Mouse (Mus musculus): ENCODE measurements around the gene Zdhhc9. TPM values are rescaled to one million over a fixed set of nuclear protein-coding genes. Genes with fewer than 3 reads are reported as not detected.

Gene Zdhhc9
- polyA plus RNA-seq, 1 experiment from 2014 or later, result 5.9 TPM

- Histone ChIP-seq H3K9me3 (no peaks in the 10 kb centered on the region), H3K27ac (replicated peaks) (no peak overlapping the region), H3K4me2 (replicated peaks) (no peak overlapping the region), H3K4me1 (no peaks in the 10 kb centered on the region), H3K9ac (replicated peaks) (no peak overlapping the region), H3K4me3 (no peak overlapping the region), H3K36me3 (no peaks in the 10 kb centered on the region), H3K27me3 (no peaks in the 10 kb centered on the region)
- WGBS, result 89% methylated on average over 11 of the region's 11 CpGs
- ATAC-seq (ENCODE audit: low FRiP score, low read depth), result no peak
Observed at GRCm38 (mm10) chrX:48158229-48158919, 50.3 kb downstream of the Zdhhc9 start.

- Histone ChIP-seq H3K4me1 (no peaks in the 10 kb centered on the region), H3K36me3 (no peaks in the 10 kb centered on the region), H3K9ac (replicated peaks) (no peak overlapping the region), H3K27ac (replicated peaks) (no peak overlapping the region), H3K4me3 (no peak overlapping the region), H3K4me2 (replicated peaks) (no peak overlapping the region), H3K9me3 (no peaks in the 10 kb centered on the region), H3K27me3 (no peaks in the 10 kb centered on the region)
- WGBS, result 87% methylated on average over 8 of the region's 8 CpGs
- ATAC-seq (ENCODE audit: low FRiP score, low read depth), result no peak
Observed at GRCm38 (mm10) chrX:48157396-48157795, 51.3 kb downstream of the Zdhhc9 start.

GRCm38 (mm10) chrX:48155489-48155888 is 53.2 kb downstream of the Zdhhc9 start:
- WGBS, result 86% methylated on average over 6 of the region's 6 CpGs
- no peaks in the 10 kb centered on the region for H3K27me3 ChIP-seq

GRCm38 (mm10) chrX:48153949-48154348 is 54.7 kb downstream of the Zdhhc9 start:
- H3K9me3 ChIP-seq, result no peaks in the 10 kb centered on the region
- no peaks in the 10 kb centered on the region for H3K27me3 ChIP-seq
- no peaks in the 10 kb centered on the region for H3K4me1 ChIP-seq
- H3K27ac ChIP-seq (replicated peaks), result no peak overlapping the region
- no peak overlapping the region for H3K4me2 ChIP-seq (replicated peaks)
- H3K36me3 ChIP-seq, result no peaks in the 10 kb centered on the region
- 60% methylated on average over 2 of the region's 2 CpGs for WGBS
- no peak for ATAC-seq (ENCODE audit: low FRiP score, low read depth)
- no peak overlapping the region for H3K9ac ChIP-seq (replicated peaks)
- no peak overlapping the region for H3K4me3 ChIP-seq

More at GRCm38 (mm10) chrX:48155489-48155888, 53.2 kb downstream of the Zdhhc9 start:
- no peak overlapping the region for H3K4me3 ChIP-seq
- H3K4me2 ChIP-seq (replicated peaks), result no peak overlapping the region
- H3K9ac ChIP-seq (replicated peaks), result no peak overlapping the region
- ATAC-seq (ENCODE audit: low FRiP score, low read depth), result no peak
- H3K36me3 ChIP-seq, result no peaks in the 10 kb centered on the region
- no peak overlapping the region for H3K27ac ChIP-seq (replicated peaks)
- no peaks in the 10 kb centered on the region for H3K9me3 ChIP-seq
- H3K4me1 ChIP-seq, result no peaks in the 10 kb centered on the region

GRCm38 (mm10) chrX:48153414-48153813 is 55.3 kb downstream of the Zdhhc9 start:
- no peaks in the 10 kb centered on the region for H3K27me3 ChIP-seq
- H3K27ac ChIP-seq (replicated peaks), result no peak overlapping the region
- H3K4me3 ChIP-seq, result no peak overlapping the region
- no peak overlapping the region for H3K4me2 ChIP-seq (replicated peaks)
- H3K9me3 ChIP-seq, result no peaks in the 10 kb centered on the region
- no peaks in the 10 kb centered on the region for H3K36me3 ChIP-seq
- no peaks in the 10 kb centered on the region for H3K4me1 ChIP-seq
- ATAC-seq (ENCODE audit: low FRiP score, low read depth), result no peak
- no peak overlapping the region for H3K9ac ChIP-seq (replicated peaks)
- WGBS, result 76% methylated on average over 2 of the region's 2 CpGs

GRCm38 (mm10) chrX:48152106-48152505 is 56.6 kb downstream of the Zdhhc9 start:
- Histone ChIP-seq H3K27me3 (no peaks in the 10 kb centered on the region), H3K4me1 (no peaks in the 10 kb centered on the region), H3K36me3 (no peaks in the 10 kb centered on the region), H3K4me2 (replicated peaks) (no peak overlapping the region), H3K27ac (replicated peaks) (no peak overlapping the region), H3K9me3 (no peaks in the 10 kb centered on the region), H3K9ac (replicated peaks) (no peak overlapping the region), H3K4me3 (no peak overlapping the region)
- 77% methylated on average over 7 of the region's 7 CpGs for WGBS
- ATAC-seq (ENCODE audit: low FRiP score, low read depth), result no peak

- no peak for ATAC-seq (ENCODE audit: low FRiP score, low read depth)
- H3K27ac ChIP-seq (replicated peaks), result no peak overlapping the region
- no peaks in the 10 kb centered on the region for H3K27me3 ChIP-seq
- no peak overlapping the region for H3K4me3 ChIP-seq
- H3K36me3 ChIP-seq, result no peaks in the 10 kb centered on the region
- H3K9ac ChIP-seq (replicated peaks), result no peak overlapping the region
- 82% methylated on average over 7 of the region's 7 CpGs for WGBS
- H3K9me3 ChIP-seq, result no peaks in the 10 kb centered on the region
- H3K4me2 ChIP-seq (replicated peaks), result no peak overlapping the region
- H3K4me1 ChIP-seq, result no peaks in the 10 kb centered on the region
Observed at GRCm38 (mm10) chrX:48147741-48148186, 60.9 kb downstream of the Zdhhc9 start.

GRCm38 (mm10) chrX:48147226-48147625 is 61.5 kb downstream of the Zdhhc9 start:
- H3K27me3 ChIP-seq, result no peaks in the 10 kb centered on the region
- no peak overlapping the region for H3K27ac ChIP-seq (replicated peaks)
- no peaks in the 10 kb centered on the region for H3K36me3 ChIP-seq
- 91% methylated on average over 2 of the region's 2 CpGs for WGBS
- no peak overlapping the region for H3K4me3 ChIP-seq
- no peak overlapping the region for H3K4me2 ChIP-seq (replicated peaks)
- H3K4me1 ChIP-seq, result no peaks in the 10 kb centered on the region
- no peak for ATAC-seq (ENCODE audit: low FRiP score, low read depth)
- H3K9me3 ChIP-seq, result no peaks in the 10 kb centered on the region
- no peak overlapping the region for H3K9ac ChIP-seq (replicated peaks)

- H3K9me3 ChIP-seq, result no peaks in the 10 kb centered on the region
- H3K4me3 ChIP-seq, result no peak within 1 kb of the TSS
- WGBS, result 97% methylated on average over 4 of the region's 4 CpGs
- H3K4me1 ChIP-seq, result no peaks in the 10 kb centered on the region
- no peak within 1 kb of the TSS for H3K27ac ChIP-seq (replicated peaks)
- ATAC-seq (ENCODE audit: low FRiP score, low read depth), result no peak
- H3K27me3 ChIP-seq, result no peaks in the 10 kb centered on the region; the same call in 1 of the 2 replicates
- no peak within 1 kb of the TSS for H3K4me2 ChIP-seq (replicated peaks)
- H3K36me3 ChIP-seq, result no peaks in the 10 kb centered on the region
- H3K9ac ChIP-seq (replicated peaks), result no peak within 1 kb of the TSS
Observed at GRCm38 (mm10) chrX:48146262-48146661, 62.4 kb downstream of the Zdhhc9 start, which contains the start of gene Sash3. TSS of gene Sash3 (plus strand) at chrX:48146436.

- Histone ChIP-seq H3K9ac (replicated peaks) (no peak overlapping the region), H3K4me3 (no peak overlapping the region), H3K9me3 (no peaks in the 10 kb centered on the region), H3K36me3 (no peaks in the 10 kb centered on the region), H3K27ac (replicated peaks) (no peak overlapping the region), H3K27me3 (no peaks in the 10 kb centered on the region; the same call in 1 of the 2 replicates), H3K4me2 (replicated peaks) (peak overlapping the region; percentile 9; the same call in 1 of the 2 replicates), H3K4me1 (peaks cover 12% of the 10 kb centered on the region; the same call in 1 of the 2 replicates)
- no peak for ATAC-seq (ENCODE audit: low FRiP score, low read depth)
- 62% methylated on average over 25 of the region's 26 CpGs for WGBS
Observed at GRCm38 (mm10) chrX:48143415-48144335, 65.0 kb downstream of the Zdhhc9 start.

- 78% methylated on average over 6 of the region's 6 CpGs for WGBS
- no peaks in the 10 kb centered on the region; the same call in 1 of the 2 replicates for H3K27me3 ChIP-seq
- H3K9ac ChIP-seq (replicated peaks), result no peak overlapping the region
- no peak overlapping the region for H3K4me2 ChIP-seq (replicated peaks)
- no peaks in the 10 kb centered on the region for H3K36me3 ChIP-seq
- H3K4me1 ChIP-seq, result peaks cover 15% of the 10 kb centered on the region; the same call in 1 of the 2 replicates
- no peaks in the 10 kb centered on the region for H3K9me3 ChIP-seq
- H3K27ac ChIP-seq (replicated peaks), result no peak overlapping the region
- no peak for ATAC-seq (ENCODE audit: low FRiP score, low read depth)
- no peak overlapping the region for H3K4me3 ChIP-seq
Observed at GRCm38 (mm10) chrX:48141481-48141880, 67.2 kb downstream of the Zdhhc9 start.

All from midbrain, embryonic 12.5 days (tissue).